28 mouse cellular contexts compared by ENCODE assay signal in the genomic region with DNA sequence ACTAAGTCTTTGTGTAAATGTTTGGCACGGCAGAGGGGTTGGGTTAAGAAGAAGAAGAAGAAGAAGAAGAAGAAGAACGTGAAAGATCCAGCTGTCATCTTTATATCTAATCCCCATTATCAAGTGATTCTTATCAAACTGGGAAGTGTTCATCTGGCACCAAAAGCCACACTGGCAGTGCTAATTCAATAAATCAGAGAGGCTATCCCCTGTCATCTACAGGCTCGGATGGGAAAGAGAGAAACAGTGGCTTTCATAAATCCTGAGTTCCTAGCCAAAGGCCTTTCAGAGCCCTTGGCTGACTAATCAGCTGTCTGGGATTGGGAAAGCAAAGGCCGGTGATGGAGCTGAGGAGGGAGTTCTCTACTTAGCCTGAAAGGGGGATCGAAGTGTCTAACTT.
DNase-seq lines count a peak whose midpoint lies in the region; ATAC-seq and TF ChIP-seq lines count a peak whose summit lies in the region.
"Had no signal": no experiment of that assay in that cellular context is flagged by ENCODE, and none has a peak within 500 bp of the region (broad histone marks: within the 10 kb centered on the region; RNA-seq: fewer than 3 reads in every experiment).

No protein-coding gene starts in this region.

- H3K4me2 ChIP-seq in intestine, embryonic 14.5 days (ENCODE audit: low read length) = no peak overlapping the region
- no peak overlapping the region for H3K4me2 ChIP-seq in intestine, embryonic 16.5 days (ENCODE audit: low read depth, low read length)
- H3K4me2 ChIP-seq: embryonic facial prominence, embryonic 15.5 days; kidney, embryonic 15.5 days; limb, embryonic 13.5 days; liver, embryonic 11.5 days; lung, embryonic 15.5 days; midbrain, embryonic 15.5 days; neural tube, embryonic 15.5 days had no signal

- H3K27ac ChIP-seq in intestine, embryonic 14.5 days (ENCODE audit: low read depth) = no peak overlapping the region
- H3K27ac ChIP-seq in intestine, embryonic 16.5 days (ENCODE audit: low read length) = no peak overlapping the region
- H3K27ac ChIP-seq: embryonic facial prominence, embryonic 10.5 days; embryonic facial prominence, embryonic 15.5 days; hindbrain, embryonic 10.5 days; hindbrain, postnatal 0 days; kidney, embryonic 15.5 days; limb, embryonic 13.5 days; lung, embryonic 15.5 days; midbrain, embryonic 10.5 days; midbrain, embryonic 15.5 days; neural tube, embryonic 15.5 days had no signal

- intact Hi-C loops in heart, postnatal 14 days (cut with DNase I) = no loop called here

- H3K9ac ChIP-seq in intestine, embryonic 14.5 days (ENCODE audit: low read length) = no peak overlapping the region
- no peak overlapping the region for H3K9ac ChIP-seq in intestine, embryonic 16.5 days (ENCODE audit: low read depth, low read length)
- H3K9ac ChIP-seq: embryonic facial prominence, embryonic 15.5 days; kidney, embryonic 15.5 days; limb, embryonic 13.5 days; lung, embryonic 15.5 days; midbrain, embryonic 15.5 days; neural tube, embryonic 15.5 days had no signal

- 75% methylated on average over 5 of the region's 5 CpGs for WGBS in intestine, embryonic 14.5 days
- WGBS in intestine, embryonic 16.5 days = 69% methylated on average over 5 of the region's 5 CpGs

- H3K4me3 ChIP-seq in intestine, embryonic 14.5 days (ENCODE audit: low read depth, low read length) = no peak overlapping the region
- H3K4me3 ChIP-seq in intestine, embryonic 16.5 days (ENCODE audit: low read length) = no peak overlapping the region
- H3K4me3 ChIP-seq: embryonic facial prominence, embryonic 10.5 days; embryonic facial prominence, embryonic 15.5 days; hindbrain, embryonic 10.5 days; kidney, embryonic 15.5 days; limb, embryonic 13.5 days; lung, embryonic 15.5 days; midbrain, embryonic 10.5 days; midbrain, embryonic 15.5 days; neural tube, embryonic 15.5 days had no signal

- ATAC-seq in intestine, embryonic 14.5 days (replicated peaks; ENCODE audit: low FRiP score, low TSS enrichment, low read depth) = no peak
- ATAC-seq in intestine, embryonic 16.5 days = no peak
- ATAC-seq in Patski = no peak
- ATAC-seq: forebrain, embryonic 14.5 days; hindbrain, postnatal 0 days; intestine, postnatal 0 days; midbrain, embryonic 15.5 days had no signal

- DNase-seq in heart, adult 18-20 months = peak; percentile 46 to 55
- no peak for DNase-seq in heart, postnatal 14 days
- DNase-seq in intestine, embryonic 14.5 days (ENCODE audit: low spot score) = peak; percentile 7
- DNase-seq in Patski (ENCODE audit: low read depth, low spot score) = peak; percentile 47
- DNase-seq in gonadal fat pad, adult 2 months (ENCODE audit: low read depth) = peak; percentile 63
- no peak for DNase-seq in urinary bladder, postnatal 10 days (ENCODE audit: low spot score)
- DNase-seq: adrenal gland, postnatal 25 days; cerebellum, adult 18-20 months; kidney, postnatal 25 days; retina, postnatal 1 day; right cerebral cortex, postnatal 25 days; spleen, adult 18-20 months; thymus, postnatal 14 days had no signal

- no peaks in the 10 kb centered on the region for H3K36me3 ChIP-seq in intestine, embryonic 14.5 days (ENCODE audit: control insufficient read depth, insufficient read depth, low read length)
- H3K36me3 ChIP-seq in intestine, embryonic 16.5 days (ENCODE audit: control insufficient read depth, insufficient read depth, low read length) = no peaks in the 10 kb centered on the region
- H3K36me3 ChIP-seq: embryonic facial prominence, embryonic 10.5 days; embryonic facial prominence, embryonic 15.5 days; hindbrain, embryonic 10.5 days; kidney, embryonic 15.5 days; limb, embryonic 13.5 days; lung, embryonic 15.5 days; midbrain, embryonic 10.5 days; midbrain, embryonic 15.5 days; neural tube, embryonic 15.5 days had no signal

- POLR2A ChIA-PET in Patski (lab: Charles Lee) = no interaction called here

- in situ Hi-C loops in Patski (cut with MboI; ENCODE audit: low pct_unique_long_range_greater_than_20kb) = loop anchor here (5.0 kb wide), 1 partner anchor 45 kb away; no protein-coding TSS in a partner anchor

- no peaks in the 10 kb centered on the region for H3K9me3 ChIP-seq in intestine, embryonic 14.5 days (ENCODE audit: control insufficient read depth, low read length)
- H3K9me3 ChIP-seq in intestine, embryonic 16.5 days (ENCODE audit: control insufficient read depth, low read length) = no peaks in the 10 kb centered on the region
- H3K9me3 ChIP-seq: embryonic facial prominence, embryonic 10.5 days; embryonic facial prominence, embryonic 15.5 days; hindbrain, embryonic 10.5 days; kidney, embryonic 15.5 days; limb, embryonic 13.5 days; lung, embryonic 15.5 days; midbrain, embryonic 10.5 days; midbrain, embryonic 15.5 days; neural tube, embryonic 15.5 days had no signal

- H3K27me3 ChIP-seq in intestine, embryonic 14.5 days (replicated peaks; ENCODE audit: control insufficient read depth, insufficient read depth, low read length) = no peaks in the 10 kb centered on the region
- no peaks in the 10 kb centered on the region for H3K27me3 ChIP-seq in intestine, embryonic 16.5 days (replicated peaks; ENCODE audit: control insufficient read depth, insufficient read depth, low read length)
- no peaks in the 10 kb centered on the region for H3K27me3 ChIP-seq in Patski
- H3K27me3 ChIP-seq: CH12.LX; embryonic facial prominence, embryonic 15.5 days; kidney, embryonic 15.5 days; limb, embryonic 13.5 days; lung, embryonic 15.5 days; midbrain, embryonic 15.5 days had no signal

- CTCF ChIA-PET in Patski (lab: Charles Lee) = interaction anchor here (1.0 to 2.6 kb wide), 4 partner anchors 9 to 13 kb away, joined by 4 to 9 read pairs (median 4); no protein-coding TSS in a partner anchor

- H3K4me1 ChIP-seq in intestine, embryonic 14.5 days (replicated peaks; ENCODE audit: control insufficient read depth, insufficient read depth, low read length) = no peaks in the 10 kb centered on the region
- H3K4me1 ChIP-seq in intestine, embryonic 16.5 days (ENCODE audit: control insufficient read depth, insufficient read depth, low read length) = no peaks in the 10 kb centered on the region
- H3K4me1 ChIP-seq: embryonic facial prominence, embryonic 10.5 days; embryonic facial prominence, embryonic 15.5 days; kidney, embryonic 15.5 days; limb, embryonic 13.5 days; lung, embryonic 15.5 days; midbrain, embryonic 15.5 days had no signal

- TF ChIP-seq CTCF in Patski (IDR thresholded peaks at IDR 0.05) = no peak

Comparison
In these comparisons a context has a peak if more than half of its experiments do, and no peak if none do; other contexts are left out.
1. DNase-seq: peak in heart, adult 18-20 months (2 of 2), intestine, embryonic 14.5 days (single experiment), Patski (single experiment) and gonadal fat pad, adult 2 months (single experiment); none in heart, postnatal 14 days (0 of 2) and urinary bladder, postnatal 10 days (single experiment).